Mouse (Mus musculus) urinary bladder, postnatal 36 days (tissue): ENCODE results near the gene Gm8362.
A peak's percentile ranks its signal among the peaks of the same experiment; 100 is the strongest.
"Not testable (repeated sequence)": the region's sequence is repeated elsewhere in the genome, so short reads cannot be mapped to it uniquely, and the experiment has no call there.

Experiments
- DNase-seq, 2 experiments: peaks; one replicate each; pipeline ENCODE4 v3.0.0; 2022; ENCODE audit warnings: low spot score in 2 of 2, mixed read lengths in 1 of 2

Gm8362 gene

GRCm38 (mm10) chr14:6774311-6774710, at the start of gene Gm8362:
Gene Gm8362 (minus strand): TSS chr14:6774411.
- not testable (repeated sequence) for DNase-seq

- not testable (repeated sequence) for DNase-seq
Observed at GRCm38 (mm10) chr14:6823297-6823696, 49.1 kb upstream of the Gm8362 start.

DNA sequence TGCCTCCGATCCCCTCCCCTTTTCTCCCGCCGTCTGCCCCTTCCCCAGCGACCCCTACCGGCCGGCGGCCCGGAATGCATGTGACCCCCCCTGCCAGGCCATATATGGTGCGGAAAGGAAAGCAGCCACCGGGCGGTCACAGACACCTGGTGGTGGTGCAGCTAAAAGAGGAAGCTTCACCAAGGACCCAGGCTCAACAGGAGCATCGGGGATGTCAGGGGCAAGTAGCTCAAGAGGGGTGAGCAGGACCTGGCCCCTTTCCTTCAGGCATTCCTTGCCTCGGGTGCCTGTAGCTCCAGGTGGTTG, 17.0 kb downstream of the Gm8362 start:
- DNase-seq: peak in 1 of 2 experiments; percentile 0

DNA sequence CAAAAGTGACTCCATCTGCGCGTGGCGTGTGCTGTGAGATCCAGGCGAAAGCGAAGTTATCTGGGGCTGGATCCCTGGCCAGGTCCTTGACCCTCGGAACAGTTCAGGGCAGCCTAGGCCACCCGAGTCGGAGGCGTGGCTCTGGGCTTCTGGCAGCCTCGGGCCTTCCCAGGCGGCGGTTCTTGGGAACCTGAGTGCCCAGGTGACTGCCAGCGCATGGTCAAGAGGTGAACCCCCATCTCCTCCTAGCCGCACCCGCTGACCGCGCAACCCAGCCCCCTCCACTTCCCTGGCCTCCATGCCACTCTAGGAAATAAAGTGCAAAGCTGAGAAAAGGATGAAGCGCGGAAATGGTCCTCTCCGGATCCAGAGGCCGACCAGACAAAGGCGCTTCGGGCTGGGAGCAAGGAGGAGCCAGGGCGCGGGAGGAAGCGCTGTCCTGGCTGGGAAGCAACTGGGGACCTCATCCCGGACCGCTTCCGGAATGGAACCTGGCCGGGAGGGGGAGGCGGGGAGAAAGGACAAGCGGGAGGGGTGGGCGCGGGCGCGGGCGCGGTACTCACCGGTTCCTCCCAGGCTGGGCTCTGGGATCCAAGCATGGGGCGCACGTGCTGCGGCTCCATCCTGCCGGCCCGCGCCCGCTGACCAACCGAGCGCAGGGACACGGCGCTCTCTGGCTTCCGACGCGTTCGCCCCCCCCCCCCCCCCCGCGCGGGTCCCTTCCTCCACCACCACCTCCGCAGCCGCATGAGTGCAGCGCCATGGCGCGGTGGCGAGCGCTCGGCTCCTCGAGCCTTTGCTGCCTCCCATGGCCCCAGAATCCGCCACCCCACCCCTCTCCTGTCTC, 17.6 kb downstream of the Gm8362 start:
- peak; percentile 0 to 1 for DNase-seq

GRCm38 (mm10) chr14:6742232-6742631, 32.0 kb downstream of the Gm8362 start, which contains the start of gene Gm3636:
Gene Gm3636 (minus strand): TSS chr14:6742332.
- DNase-seq: not testable (repeated sequence)

GRCm38 (mm10) chr14:6720151-6720550, 54.1 kb downstream of the Gm8362 start, which contains the start of gene Gm8050:
Gene Gm8050 (minus strand): TSS chr14:6720251.
- DNase-seq: not testable (repeated sequence)
